Mouse (Mus musculus) erythroblast, embryonic 14.5 days (primary cell): Measurements from ENCODE around the gene Olfr1412.

ENCODE experiments used
- GATA1 ChIP-seq: IDR thresholded peaks from 2 replicates; pipeline ENCODE4 v1.6.1; 2012; ENCODE audit warnings: low read length, inconsistent platforms, mixed read lengths
- TAL1 ChIP-seq: IDR thresholded peaks from 3 replicates; pipeline ENCODE4 v1.6.1; 2012; ENCODE audit warnings: low read length, inconsistent platforms, mixed read lengths

GRCm38 (mm10) chr1:92640393-92640792 is 54.8 kb downstream of the Olfr1412 start:
- TF ChIP-seq GATA1 (no peak), TAL1 (no peak)
